Mouse (Mus musculus) stomach, postnatal 0 days (tissue): ENCODE data around the gene Rimbp2.
A peak's percentile ranks its signal among the peaks of the same experiment; 100 is the strongest.

Experiments used
- CTCF ChIP-seq: IDR thresholded peaks from 2 replicates; pipeline ENCODE4 v1.5.1; 2016; ENCODE audit warnings: antibody characterized with exemption, low read depth, mild to moderate bottlenecking, moderate library complexity
- EP300 ChIP-seq: optimal IDR thresholded peaks from 2 replicates; pipeline ENCODE3; 2016; ENCODE audit warnings: antibody characterized with exemption

DNA sequence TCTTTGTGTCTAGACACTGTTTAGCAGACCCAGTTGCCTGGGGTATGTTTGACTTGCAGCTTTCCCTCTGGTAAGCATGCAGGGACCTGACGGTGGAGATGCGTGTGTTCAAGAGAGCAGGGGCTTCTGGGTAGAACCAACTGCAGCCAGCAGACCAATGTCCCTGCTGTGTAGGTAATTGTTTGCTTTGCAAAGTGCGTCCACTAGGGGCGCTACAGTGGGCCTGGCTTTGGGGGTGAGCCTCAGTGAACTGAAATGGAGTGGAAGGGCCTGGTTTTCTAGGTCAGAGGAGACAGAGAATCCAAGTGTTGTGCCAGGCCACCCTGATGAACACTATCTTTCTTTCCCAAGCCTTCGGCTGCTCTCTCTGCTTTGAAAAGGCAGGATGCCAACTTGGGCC, 143.9 kb downstream of the Rimbp2 start:
- TF ChIP-seq EP300 (no peak), CTCF (peak; percentile 69)
